15 mouse cellular contexts compared by ENCODE assay signal in the genomic region with DNA sequence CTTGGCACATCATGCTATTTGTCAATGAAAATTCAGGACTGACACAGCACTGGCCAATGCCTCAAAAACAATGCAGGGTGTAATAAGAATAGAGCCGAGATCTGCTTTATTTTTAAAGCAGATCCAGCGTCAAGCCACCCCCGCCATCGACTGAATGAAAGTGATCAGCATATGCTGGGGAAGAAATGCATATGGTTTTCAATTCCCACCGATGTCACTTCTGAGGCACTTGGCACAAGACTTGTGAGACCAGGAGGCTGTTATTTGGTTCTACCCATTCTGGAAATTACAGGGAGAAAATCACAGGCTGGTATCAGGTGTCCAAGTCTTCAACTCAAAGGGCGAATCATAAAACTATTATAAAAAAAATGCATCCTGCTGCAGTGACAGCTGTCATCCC.
DNase-seq lines count a peak whose midpoint lies in the region; ATAC-seq and TF ChIP-seq lines count a peak whose summit lies in the region.
"Had no signal": no experiment of that assay in that cellular context is flagged by ENCODE, and none has a peak within 500 bp of the region (broad histone marks: within the 10 kb centered on the region; RNA-seq: fewer than 3 reads in every experiment).

No protein-coding gene starts in this region.

- ATAC-seq in frontal cortex, adult (ENCODE audit: low TSS enrichment) = peak; percentile 53; the same call in 1 of the 2 replicates
- ATAC-seq: intestine, postnatal 0 days; midbrain, embryonic 16.5 days had no signal

- no peak for TF ChIP-seq CTCF in brain, embryonic 14.5 days (IDR thresholded peaks at IDR 0.05; ENCODE audit: borderline replicate concordance, extremely low read depth, insufficient read depth, insufficient read length)

- TF ChIP-seq POLR2A in brain, embryonic 14.5 days (IDR thresholded peaks at IDR 0.05; ENCODE audit: borderline replicate concordance, extremely low read depth, insufficient read depth, insufficient read length, poor library complexity, severe bottlenecking) = no peak

- DNase-seq in frontal cortex, postnatal 25 days (ENCODE audit: low spot score in 2 of 2) = no peak
- peak; percentile 83 for DNase-seq in brain, embryonic 14.5 days (ENCODE audit: low read depth)
- DNase-seq in layer of hippocampus, adult 18-20 months (ENCODE audit: low spot score in 2 of 2) = peak; percentile 45 to 71
- peak; percentile 33 to 47 for DNase-seq in right cerebral cortex, postnatal 10 days (ENCODE audit: low spot score in 2 of 2)
- DNase-seq in testis, postnatal 10 days (ENCODE audit: low spot score) = no peak
- DNase-seq in ovary, postnatal 36 days (ENCODE audit: low spot score) = no peak
- DNase-seq: adrenal gland, postnatal 10 days; cerebellum, adult 8-10 months; embryo, embryonic 11 days; gastrocnemius, postnatal 36 days; heart, postnatal 14 days; liver, embryonic 13.5 days had no signal

Comparison
In these comparisons a context has a peak if more than half of its experiments do, and no peak if none do; other contexts are left out.
1. DNase-seq: peak in brain, embryonic 14.5 days (single experiment), layer of hippocampus, adult 18-20 months (2 of 2) and right cerebral cortex, postnatal 10 days (2 of 2); none in frontal cortex, postnatal 25 days (0 of 2), testis, postnatal 10 days (single experiment) and ovary, postnatal 36 days (single experiment).